Mouse (Mus musculus) adrenal gland, adult 8-10 months (tissue): ENCODE measurements around the gene Add2. TPM values are rescaled to one million over a fixed set of nuclear protein-coding genes. Genes with fewer than 3 reads are reported as not detected.

ENCODE experiments used
- DNase-seq: peaks from one replicate; pipeline ENCODE4 v3.0.0; 2022
- total RNA-seq, 4 experiments: library from RNA; stranded (reverse); gene quantifications; 2 replicates each; pipeline ENCODE4 v1.2.4; 2022

Add2 gene
- total RNA-seq, 4 experiments from 2014 or later, result 0.75 to 2.9 (median 2.3) TPM

GRCm38 (mm10) chr6:86144986-86145385, 116.5 kb downstream of the Add2 start:
- no peak for DNase-seq

GRCm38 (mm10) chr6:86148518-86148917, 120.0 kb downstream of the Add2 start:
- DNase-seq, result no peak

- DNase-seq, result no peak
Measured at GRCm38 (mm10) chr6:86149001-86149400, 120.5 kb downstream of the Add2 start.

- no peak for DNase-seq
Measured at GRCm38 (mm10) chr6:86152676-86153075, 124.2 kb downstream of the Add2 start.

GRCm38 (mm10) chr6:86153436-86153990, 125.0 kb downstream of the Add2 start:
- DNase-seq, result no peak

- DNase-seq, result no peak
Measured at GRCm38 (mm10) chr6:86154006-86154405, 125.5 kb downstream of the Add2 start.

- DNase-seq, result no peak
Measured at GRCm38 (mm10) chr6:86154481-86154880, 126.0 kb downstream of the Add2 start.

- DNase-seq, result no peak
Measured at GRCm38 (mm10) chr6:86157253-86158234, 129.1 kb downstream of the Add2 start.

- no peak for DNase-seq
Measured at GRCm38 (mm10) chr6:86160878-86161277, 132.4 kb downstream of the Add2 start.

- DNase-seq, result peak; percentile 42
Measured at GRCm38 (mm10) chr6:86161586-86161985, 133.1 kb downstream of the Add2 start.

- DNase-seq, result no peak
Measured at GRCm38 (mm10) chr6:86164028-86164427, 135.5 kb downstream of the Add2 start.

GRCm38 (mm10) chr6:86166426-86166825, 137.9 kb downstream of the Add2 start:
- DNase-seq, result no peak

GRCm38 (mm10) chr6:86167851-86168250, 139.4 kb downstream of the Add2 start:
- DNase-seq, result no peak

GRCm38 (mm10) chr6:86169166-86169565, 140.7 kb downstream of the Add2 start:
- peak; percentile 82 for DNase-seq

Other genes with a start within 250 kb of the Add2 start
- gene Nat8f6, start 207.7 kb upstream of the Add2 start, total RNA-seq, result 10 to 100 TPM in 2 of 4 experiments, 1 to 10 TPM in 2; 3.3 to 24.0 (median 9.7) TPM
- gene Nat8f5, start 207.7 kb upstream of the Add2 start, total RNA-seq, result 10 to 100 TPM; 12.6 to 50.0 (median 21.5) TPM
- gene Nat8, start 196.6 kb upstream of the Add2 start, total RNA-seq, result 10 to 100 TPM in 3 of 4 experiments, 1 to 10 TPM in 1; 9.3 to 39.6 (median 18.5) TPM
- 1 to 10 TPM; 3.6 to 8.9 (median 5.8) TPM for gene Nat8f2, start 159.5 kb upstream of the Add2 start, total RNA-seq
- 10 to 100 TPM; 19.3 to 26.1 (median 22.0) TPM for gene Nat8f4, start 123.8 kb upstream of the Add2 start, total RNA-seq
- gene Tprkb, start 116.8 kb upstream of the Add2 start, total RNA-seq, result 10 to 100 TPM; 61.2 to 72.8 (median 68.0) TPM
- gene Nat8f1, start 113.0 kb upstream of the Add2 start, total RNA-seq, result 10 to 100 TPM; 52.4 to 75.3 (median 66.3) TPM
- 100 to 1,000 TPM in 3 of 4 experiments, 10 to 100 TPM in 1; 99.2 to 142 (median 122) TPM for gene Dusp11, start 67.0 kb upstream of the Add2 start, total RNA-seq
- not detected for gene Figla, start 12.5 kb upstream of the Add2 start, total RNA-seq
- 10 to 100 TPM; 15.0 to 25.1 (median 19.7) TPM for gene Tgfa, start 166.5 kb downstream of the Add2 start, total RNA-seq